Mouse (Mus musculus) forebrain, embryonic 14.5 days (tissue): ENCODE results near the gene Cdx2. TPM values are rescaled to one million over a fixed set of nuclear protein-coding genes. Genes with fewer than 3 reads are reported as not detected.

Experiments
- ATAC-seq: fragments of 200-750 bp; cut with Nextera tagmentation; 2 replicates; pipeline ENCODE4 v1.8.0; 2017; ENCODE audit warnings: mild to moderate bottlenecking, moderate library complexity
- DNase-seq: peaks from one replicate; pipeline ENCODE4 v3.0.0-alpha.2; 2015; ENCODE audit warnings: low spot score
- H3K27ac ChIP-seq: fragments of 300-500 bp; sonication (generic); 2 replicates; pipeline ENCODE4 v1.5.1; 2014; ENCODE audit warnings: low read depth, mild to moderate bottlenecking, control low read depth, low read length, moderate library complexity
- H3K27me3 ChIP-seq: fragments of 300-500 bp; sonication (generic); replicated peaks from 2 replicates; pipeline ENCODE4 v1.6.1; 2014; ENCODE audit warnings: low read length, control low read depth, mixed read lengths; ENCODE audit not compliant: control insufficient read depth, insufficient read depth
- H3K36me3 ChIP-seq: fragments of 300-500 bp; sonication (generic); 2 replicates; pipeline ENCODE4 v1.6.1; 2014; ENCODE audit warnings: low read length, control low read depth; ENCODE audit not compliant: control insufficient read depth, insufficient read depth
- H3K4me1 ChIP-seq: fragments of 300-500 bp; sonication (generic); 2 replicates; pipeline ENCODE4 v1.6.1; 2014; ENCODE audit warnings: antibody characterized with exemption, low read length, control low read depth; ENCODE audit not compliant: control insufficient read depth, insufficient read depth
- H3K4me2 ChIP-seq: fragments of 300-500 bp; sonication (generic); 2 replicates; pipeline ENCODE4 v1.6.1; 2014; ENCODE audit warnings: mild to moderate bottlenecking, control low read depth, low read length
- H3K4me3 ChIP-seq: fragments of 300-500 bp; sonication (generic); 2 replicates; pipeline ENCODE4 v1.5.1; 2014; ENCODE audit warnings: low read depth, low read length, control low read depth
- H3K9ac ChIP-seq: fragments of 300-500 bp; sonication (generic); 2 replicates; pipeline ENCODE4 v1.6.1; 2014; ENCODE audit warnings: mild to moderate bottlenecking, low read length, control low read depth, moderate library complexity
- H3K9me3 ChIP-seq: fragments of 300-500 bp; sonication (generic); replicated peaks from 2 replicates; pipeline ENCODE4 v1.6.1; 2016; ENCODE audit warnings: low read length, control low read depth, mixed read lengths; ENCODE audit not compliant: control insufficient read depth
- WGBS: fragments of 180-500 bp; shearing (Covaris S2); extraction: QIAGEN DNeasy Blood & Tissue Kit; methylation state at CpG from one replicate; pipeline ENCODE4 v1.1.7; 2014; 5-methylcytosine and 5-hydroxymethylcytosine counted together
- polyA plus RNA-seq: library from polyadenylated mRNA; unstranded; fragments of >200 nt; fragmentation: Nextera tagmentation; extraction: Ambion mirVana; gene quantifications from 2 replicates; pipeline ENCODE4 v1.2.1, GENCODE M21; 2014

Gene Cdx2
- polyA plus RNA-seq, 1 experiment from 2014 or later = not detected

DNA sequence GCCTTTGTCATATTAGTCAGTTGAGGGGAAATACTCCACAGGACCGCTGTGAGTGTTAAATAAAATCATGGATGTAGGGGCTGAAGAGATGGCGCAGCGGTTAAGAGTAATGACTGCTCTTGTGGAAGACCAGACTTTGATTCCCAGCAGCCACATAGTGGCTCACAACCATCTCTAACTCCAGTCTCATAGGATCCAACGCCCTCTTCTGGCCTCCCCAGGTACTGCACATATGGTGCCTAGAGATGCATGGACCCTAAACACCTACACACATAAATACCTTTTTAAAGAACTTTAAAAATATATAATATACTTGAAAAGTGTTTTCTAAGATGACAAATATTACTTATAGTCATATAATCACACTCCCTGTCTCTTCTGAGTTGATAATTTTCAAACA lies 22.7 kb downstream of the Cdx2 start:
- H3K27ac ChIP-seq = no peak overlapping the region
- H3K4me1 ChIP-seq = no peaks in the 10 kb centered on the region
- WGBS = 74% methylated on average over 4 of the region's 4 CpGs
- no peak for ATAC-seq
- DNase-seq = no peak
- H3K36me3 ChIP-seq = no peaks in the 10 kb centered on the region
- H3K9me3 ChIP-seq = no peaks in the 10 kb centered on the region
- H3K4me3 ChIP-seq = no peak overlapping the region
- no peak overlapping the region for H3K9ac ChIP-seq
- H3K4me2 ChIP-seq = no peak overlapping the region
- H3K27me3 ChIP-seq = peaks cover 22% of the 10 kb centered on the region

GRCm38 (mm10) chr5:147277547-147277925 lies 29.5 kb downstream of the Cdx2 start:
- Histone ChIP-seq H3K9ac (no peak overlapping the region), H3K4me3 (no peak overlapping the region), H3K27ac (no peak overlapping the region), H3K4me2 (no peak overlapping the region), H3K9me3 (no peaks in the 10 kb centered on the region), H3K36me3 (no peaks in the 10 kb centered on the region), H3K4me1 (no peaks in the 10 kb centered on the region), H3K27me3 (peaks cover 82% of the 10 kb centered on the region)
- WGBS = under 1% methylated on average over 13 of the region's 13 CpGs
- DNase-seq (no peak), ATAC-seq (no peak)

DNA sequence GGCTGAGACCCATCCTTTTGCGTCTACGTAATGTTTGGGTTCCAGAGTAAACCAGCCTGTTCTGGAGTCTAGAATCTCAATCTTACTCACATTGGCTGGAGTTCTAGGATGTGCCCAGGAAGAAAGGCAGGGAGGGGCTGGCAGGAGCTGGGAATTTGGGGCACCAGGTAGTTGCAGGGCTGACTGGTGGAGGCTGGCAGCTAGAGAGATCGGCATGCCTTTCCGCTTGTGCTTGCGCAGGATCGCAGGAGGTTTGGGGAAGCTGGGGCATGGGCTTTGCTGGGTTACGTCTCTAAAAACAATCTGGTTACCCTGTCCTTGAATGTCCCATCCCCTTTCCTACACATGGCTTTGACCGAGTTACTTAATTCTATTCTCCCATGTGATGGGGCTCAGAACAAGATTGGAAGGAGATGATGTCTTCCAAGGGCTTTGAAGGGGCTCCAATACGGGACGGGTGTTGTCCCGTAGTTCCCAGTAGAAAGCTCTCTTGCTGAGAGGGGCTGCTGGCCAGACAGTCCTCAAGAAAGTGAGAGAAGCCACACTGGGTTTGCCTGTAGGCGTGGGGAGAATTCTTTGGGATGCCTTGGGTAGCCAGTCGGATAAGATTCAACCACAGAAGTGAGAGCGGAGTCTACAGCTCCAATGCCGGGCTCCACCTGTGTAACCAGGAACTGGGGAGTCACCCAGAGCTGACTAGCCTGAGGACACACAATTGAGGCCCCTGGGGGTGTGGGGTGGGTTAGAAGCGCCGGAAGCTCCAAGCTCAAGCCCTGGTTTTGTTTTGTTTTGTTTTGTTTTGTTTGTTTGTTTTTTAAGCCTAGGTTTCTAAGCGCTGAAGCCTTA lies 30.1 kb downstream of the Cdx2 start:
- Histone ChIP-seq H3K4me2 (no peak overlapping the region), H3K27me3 (peaks cover 88% of the 10 kb centered on the region), H3K27ac (no peak overlapping the region), H3K36me3 (no peaks in the 10 kb centered on the region), H3K9me3 (no peaks in the 10 kb centered on the region), H3K4me3 (no peak overlapping the region), H3K4me1 (no peaks in the 10 kb centered on the region), H3K9ac (no peak overlapping the region)
- WGBS = 1% methylated on average over 18 of the region's 18 CpGs
- ATAC-seq = no peak
- DNase-seq = no peak

- Histone ChIP-seq H3K27me3 (peaks cover 94% of the 10 kb centered on the region), H3K4me3 (no peak overlapping the region), H3K9ac (no peak overlapping the region), H3K4me1 (no peaks in the 10 kb centered on the region), H3K9me3 (no peaks in the 10 kb centered on the region), H3K4me2 (no peak overlapping the region), H3K27ac (no peak overlapping the region), H3K36me3 (no peaks in the 10 kb centered on the region)
- ATAC-seq = no peak
- WGBS = 16% methylated on average over 3 of the region's 3 CpGs
- no peak for DNase-seq
Measured at GRCm38 (mm10) chr5:147275761-147276160, 31.3 kb downstream of the Cdx2 start.

DNA sequence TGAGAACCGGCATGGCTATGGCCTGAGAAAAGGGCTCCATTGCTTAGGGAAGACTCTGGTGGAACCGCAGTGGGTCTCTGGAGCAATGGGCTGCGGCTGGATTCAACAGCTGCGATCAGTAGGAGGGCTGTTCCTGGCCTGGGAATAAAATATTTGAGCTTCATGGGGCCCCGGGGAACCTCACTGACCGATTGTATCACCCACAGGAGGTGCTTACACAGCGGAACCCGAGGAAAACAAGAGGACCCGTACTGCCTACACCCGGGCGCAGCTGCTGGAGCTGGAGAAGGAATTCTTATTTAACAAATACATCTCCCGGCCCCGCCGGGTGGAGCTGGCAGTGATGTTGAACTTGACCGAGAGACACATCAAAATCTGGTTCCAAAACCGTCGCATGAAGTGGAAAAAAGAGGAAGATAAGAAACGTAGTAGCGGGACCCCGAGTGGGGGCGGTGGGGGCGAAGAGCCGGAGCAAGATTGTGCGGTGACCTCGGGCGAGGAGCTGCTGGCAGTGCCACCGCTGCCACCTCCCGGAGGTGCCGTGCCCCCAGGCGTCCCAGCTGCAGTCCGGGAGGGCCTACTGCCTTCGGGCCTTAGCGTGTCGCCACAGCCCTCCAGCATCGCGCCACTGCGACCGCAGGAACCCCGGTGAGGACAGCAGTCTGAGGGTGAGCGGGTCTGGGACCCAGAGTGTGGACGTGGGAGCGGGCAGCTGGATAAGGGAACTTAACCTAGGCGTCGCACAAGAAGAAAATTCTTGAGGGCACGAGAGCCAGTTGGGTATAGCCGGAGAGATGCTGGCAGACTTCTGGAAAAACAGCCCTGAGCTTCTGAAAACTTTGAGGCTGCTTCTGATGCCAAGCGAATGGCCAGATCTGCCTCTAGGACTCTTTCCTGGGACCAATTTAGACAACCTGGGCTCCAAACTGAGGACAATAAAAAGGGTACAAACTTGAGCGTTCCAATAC lies 32.6 kb downstream of the Cdx2 start:
- no peaks in the 10 kb centered on the region for H3K36me3 ChIP-seq
- DNase-seq (no peak), ATAC-seq (no peak)
- 2% methylated on average over 48 of the region's 48 CpGs for WGBS
- no peak overlapping the region for H3K9ac ChIP-seq
- no peak overlapping the region for H3K27ac ChIP-seq
- no peak overlapping the region for H3K4me2 ChIP-seq
- no peak overlapping the region for H3K4me3 ChIP-seq
- peaks cover 95% of the 10 kb centered on the region for H3K27me3 ChIP-seq
- no peaks in the 10 kb centered on the region for H3K4me1 ChIP-seq
- no peaks in the 10 kb centered on the region for H3K9me3 ChIP-seq

DNA sequence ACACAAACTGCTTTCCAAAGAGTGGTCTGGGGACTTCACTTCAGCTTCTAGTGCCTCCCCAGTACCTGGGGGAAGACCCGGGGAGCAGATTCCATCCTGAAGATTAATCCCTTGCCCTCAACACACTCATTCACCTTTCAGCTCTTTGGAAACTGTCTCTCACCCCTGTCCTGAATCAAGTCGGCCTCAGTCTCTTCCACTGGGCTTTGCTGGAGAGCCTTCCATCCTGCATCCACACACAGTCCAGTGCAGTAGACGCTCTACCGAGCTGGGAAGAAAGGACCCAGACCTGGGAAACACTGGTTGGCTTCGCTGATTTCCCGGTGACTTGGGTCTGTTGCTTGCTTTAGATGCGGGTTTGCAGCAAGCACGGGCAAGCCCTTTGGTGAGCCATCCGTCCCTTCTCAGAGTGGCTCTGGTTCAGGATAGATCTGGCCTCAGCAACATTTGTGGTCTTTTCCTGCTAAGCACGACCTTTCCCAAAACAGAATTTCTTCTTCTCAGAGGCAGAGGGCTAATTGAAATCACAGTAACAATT lies 34.2 kb downstream of the Cdx2 start:
- Histone ChIP-seq H3K27me3 (peaks cover 95% of the 10 kb centered on the region), H3K4me2 (no peak overlapping the region), H3K9ac (no peak overlapping the region), H3K4me3 (no peak overlapping the region), H3K9me3 (no peaks in the 10 kb centered on the region), H3K36me3 (no peaks in the 10 kb centered on the region), H3K27ac (no peak overlapping the region), H3K4me1 (no peaks in the 10 kb centered on the region)
- DNase-seq = no peak
- under 1% methylated on average over 10 of the region's 10 CpGs for WGBS
- ATAC-seq = no peak

GRCm38 (mm10) chr5:147272046-147272807 lies 34.8 kb downstream of the Cdx2 start:
- H3K4me2 ChIP-seq = no peak overlapping the region
- DNase-seq (no peak), ATAC-seq (no peak)
- H3K4me3 ChIP-seq = no peak overlapping the region
- 2% methylated on average over 12 of the region's 12 CpGs for WGBS
- H3K27me3 ChIP-seq = peaks cover 90% of the 10 kb centered on the region
- no peaks in the 10 kb centered on the region for H3K4me1 ChIP-seq
- no peaks in the 10 kb centered on the region for H3K9me3 ChIP-seq
- no peak overlapping the region for H3K27ac ChIP-seq
- no peaks in the 10 kb centered on the region for H3K36me3 ChIP-seq
- H3K9ac ChIP-seq = no peak overlapping the region
